Mouse (Mus musculus) hindbrain, embryonic 15.5 days (tissue): ENCODE results near the gene Syn1. TPM values are rescaled to one million over a fixed set of nuclear protein-coding genes. Genes with fewer than 3 reads are reported as not detected.
A peak's percentile ranks its signal among the peaks of the same experiment; 100 is the strongest.

Experiments
- ATAC-seq: fragments of 200-750 bp; cut with Nextera tagmentation; 2 replicates; pipeline ENCODE4 v1.8.0; 2017; ENCODE audit warnings: low read depth, moderate number of reproducible peaks, moderate TSS enrichment; ENCODE audit not compliant: low FRiP score
- H3K27ac ChIP-seq: fragments of 300-500 bp; sonication (generic); replicated peaks from 2 replicates; pipeline ENCODE4 v1.5.1; 2015; ENCODE audit warnings: mild to moderate bottlenecking, inconsistent platforms
- H3K27me3 ChIP-seq: fragments of 300-500 bp; sonication (generic); 2 replicates; pipeline ENCODE4 v1.6.1; 2015; ENCODE audit warnings: control low read depth, inconsistent platforms
- H3K36me3 ChIP-seq: fragments of 300-500 bp; sonication (generic); 2 replicates; pipeline ENCODE4 v1.6.1; 2015; ENCODE audit warnings: control low read depth, inconsistent platforms
- H3K4me1 ChIP-seq: fragments of 300-500 bp; sonication (generic); replicated peaks from 2 replicates; pipeline ENCODE4 v1.6.1; 2015; ENCODE audit warnings: control low read depth, inconsistent platforms
- H3K4me2 ChIP-seq: fragments of 300-500 bp; sonication (generic); 2 replicates; pipeline ENCODE4 v1.6.1; 2015; ENCODE audit warnings: moderate library complexity, mild to moderate bottlenecking, inconsistent platforms
- H3K4me3 ChIP-seq: fragments of 300-500 bp; sonication (generic); 2 replicates; pipeline ENCODE4 v1.5.1; 2015; ENCODE audit warnings: mild to moderate bottlenecking, inconsistent platforms
- H3K9ac ChIP-seq: fragments of 300-500 bp; sonication (generic); 2 replicates; pipeline ENCODE4 v1.6.1; 2015; ENCODE audit warnings: inconsistent platforms
- H3K9me3 ChIP-seq: fragments of 300-500 bp; sonication (generic); 2 replicates; pipeline ENCODE4 v1.6.1; 2016; ENCODE audit warnings: control low read depth, inconsistent platforms
- WGBS: fragments of 180-500 bp; shearing (Covaris S2); methylation state at CpG from one replicate; pipeline ENCODE4 v1.1.7; 2015; 5-methylcytosine and 5-hydroxymethylcytosine counted together
- microRNA-seq: library from miRNA; unstranded; fragments of <30 nt; microRNA quantifications from one replicate; pipeline ENCODE4, GENCODE M21; 2016
- polyA plus RNA-seq: library from polyadenylated mRNA; unstranded; fragments of >200 nt; fragmentation: Nextera tagmentation; extraction: Ambion mirVana; gene quantifications from 2 replicates; pipeline ENCODE4 v1.2.1, GENCODE M21; 2015

Gene Syn1
- polyA plus RNA-seq, 1 experiment from 2014 or later = 117 TPM

DNA sequence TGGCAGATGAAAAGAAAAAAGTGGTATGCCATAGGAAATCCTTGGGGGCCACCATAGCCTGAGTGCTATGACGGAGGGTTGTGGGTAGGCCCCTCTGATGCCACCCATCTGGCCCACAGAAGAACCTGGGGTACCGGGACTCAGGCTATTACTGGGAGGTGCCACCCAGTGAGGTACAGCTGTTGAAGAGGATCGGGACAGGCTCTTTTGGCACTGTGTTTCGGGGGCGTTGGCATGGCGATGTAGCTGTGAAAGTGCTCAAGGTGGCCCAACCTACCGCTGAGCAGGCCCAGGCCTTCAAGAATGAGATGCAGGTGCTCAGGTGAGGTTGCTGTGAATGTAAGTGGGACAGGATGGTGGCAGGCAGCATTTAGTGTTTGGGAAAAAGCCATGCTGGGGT, 67.0 kb downstream of the Syn1 start:
- H3K36me3 ChIP-seq = 0 out of 2 replicates have a peak, but pooled peaks cover 10% of the 10 kb centered on the region
- no peak overlapping the region for H3K4me3 ChIP-seq
- no peak overlapping the region for H3K9ac ChIP-seq
- H3K9me3 ChIP-seq = no peaks in the 10 kb centered on the region
- H3K27me3 ChIP-seq = no peaks in the 10 kb centered on the region
- H3K4me1 ChIP-seq = peaks cover 14% of the 10 kb centered on the region
- 92% methylated on average over 7 of the region's 7 CpGs for WGBS
- ATAC-seq = no peak
- no peak overlapping the region for H3K4me2 ChIP-seq
- no peak overlapping the region for H3K27ac ChIP-seq

GRCm38 (mm10) chrX:20848256-20848984, 72.4 kb downstream of the Syn1 start:
- Histone ChIP-seq H3K4me2 (peak overlapping the region; percentile 62), H3K36me3 (0 out of 2 replicates have a peak, but pooled peaks cover 6% of the 10 kb centered on the region), H3K27ac (peak overlapping the region; percentile 88), H3K9me3 (no peaks in the 10 kb centered on the region), H3K4me3 (peak overlapping the region; percentile 67), H3K4me1 (peaks cover 14% of the 10 kb centered on the region), H3K27me3 (no peaks in the 10 kb centered on the region), H3K9ac (peak overlapping the region; percentile 69)
- WGBS = 18% methylated on average over 41 of the region's 42 CpGs
- ATAC-seq = peak; percentile 98

DNA sequence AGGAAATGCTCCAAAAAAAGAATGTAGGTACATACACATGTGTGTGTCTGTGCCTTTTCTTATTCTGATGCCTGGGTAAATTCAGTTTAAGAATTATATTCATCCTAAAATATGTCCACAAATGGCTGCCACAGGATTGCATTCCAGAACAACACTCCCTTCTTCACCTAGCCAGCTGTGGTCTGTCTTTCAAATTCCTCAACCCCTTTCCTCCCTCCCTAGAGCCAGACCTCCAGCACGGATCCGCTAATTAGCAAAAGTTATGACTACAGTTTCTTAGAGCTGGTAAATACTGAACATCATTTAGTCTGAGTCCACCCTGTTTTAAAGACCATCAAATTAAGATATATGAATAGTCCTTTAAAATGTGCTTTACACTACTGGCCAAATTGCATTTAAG, 73.0 kb downstream of the Syn1 start:
- peak overlapping the region; percentile 18; the same call in 1 of the 2 replicates for H3K4me3 ChIP-seq
- WGBS = 17% methylated on average over 2 of the region's 2 CpGs
- H3K36me3 ChIP-seq = 0 out of 2 replicates have a peak, but pooled peaks cover 6% of the 10 kb centered on the region
- no peaks in the 10 kb centered on the region for H3K9me3 ChIP-seq
- ATAC-seq = no peak; the same call in 1 of the 2 replicates
- H3K4me2 ChIP-seq = peak overlapping the region; percentile 49
- H3K27ac ChIP-seq = peak overlapping the region; percentile 78
- peaks cover 14% of the 10 kb centered on the region for H3K4me1 ChIP-seq
- H3K9ac ChIP-seq = 0 out of 2 replicates have a peak overlapping the region, but pooled peaks have one; percentile 10
- H3K27me3 ChIP-seq = no peaks in the 10 kb centered on the region

GRCm38 (mm10) chrX:20847232-20847631, 73.6 kb downstream of the Syn1 start:
- Histone ChIP-seq H3K4me1 (peaks cover 14% of the 10 kb centered on the region), H3K27ac (no peak overlapping the region), H3K27me3 (no peaks in the 10 kb centered on the region), H3K4me3 (no peak overlapping the region), H3K9me3 (no peaks in the 10 kb centered on the region), H3K9ac (no peak overlapping the region), H3K36me3 (0 out of 2 replicates have a peak, but pooled peaks cover 6% of the 10 kb centered on the region), H3K4me2 (no peak overlapping the region)
- WGBS = 92% methylated on average over 3 of the region's 3 CpGs
- ATAC-seq = no peak

- no peak overlapping the region for H3K4me3 ChIP-seq
- H3K27ac ChIP-seq = peak overlapping the region; percentile 48; the same call in 1 of the 2 replicates
- no peak overlapping the region for H3K9ac ChIP-seq
- 27% methylated on average over 5 of the region's 5 CpGs for WGBS
- H3K9me3 ChIP-seq = no peaks in the 10 kb centered on the region
- no peaks in the 10 kb centered on the region for H3K4me1 ChIP-seq
- no peaks in the 10 kb centered on the region for H3K36me3 ChIP-seq
- H3K27me3 ChIP-seq = no peaks in the 10 kb centered on the region
- ATAC-seq = peak; percentile 74; the same call in 1 of the 2 replicates
- H3K4me2 ChIP-seq = no peak overlapping the region
Measured at GRCm38 (mm10) chrX:20828934-20829333, 91.9 kb downstream of the Syn1 start.

DNA sequence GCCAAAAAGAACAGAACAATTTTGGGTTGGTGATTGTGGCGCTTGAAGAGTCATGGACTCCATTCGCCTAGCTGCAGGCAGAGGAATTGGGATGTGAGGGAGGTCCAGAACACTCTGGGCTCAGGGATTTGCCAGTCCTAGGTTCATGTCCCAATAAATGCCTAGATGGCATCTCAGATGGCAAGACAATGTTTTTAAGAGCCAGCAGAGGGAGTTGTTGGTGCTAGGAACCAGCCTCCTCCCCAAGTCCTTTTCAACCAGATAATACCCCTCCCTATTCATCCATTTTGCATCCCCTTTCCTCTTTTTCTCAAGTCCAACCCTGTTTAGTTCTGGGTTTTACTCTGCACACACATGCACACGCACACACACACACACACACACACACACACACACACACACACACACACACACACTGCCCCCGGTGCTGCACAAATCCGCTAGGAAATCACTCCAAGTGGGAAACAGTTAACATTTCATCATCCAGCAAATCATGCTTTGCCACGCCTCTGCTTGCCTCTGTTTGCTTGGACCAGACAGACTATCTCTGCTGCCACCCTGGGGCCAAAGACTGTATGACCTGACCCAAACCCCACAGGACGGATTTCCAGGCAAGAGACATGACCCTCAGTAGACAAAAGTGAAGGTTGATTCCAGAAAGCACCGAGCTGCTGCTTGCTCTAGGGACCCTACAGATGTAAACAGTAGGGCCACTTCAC, 100.9 kb downstream of the Syn1 start:
- H3K9ac ChIP-seq = no peak overlapping the region

GRCm38 (mm10) chrX:20819204-20819628, 101.6 kb downstream of the Syn1 start:
- Histone ChIP-seq H3K27ac (peak overlapping the region; percentile 80), H3K9me3 (no peaks in the 10 kb centered on the region), H3K9ac (no peak overlapping the region), H3K4me2 (peak overlapping the region; percentile 56), H3K27me3 (no peaks in the 10 kb centered on the region), H3K4me3 (peak overlapping the region; percentile 24), H3K4me1 (0 out of 2 replicates have a peak, but pooled peaks cover 5% of the 10 kb centered on the region), H3K36me3 (no peaks in the 10 kb centered on the region)
- ATAC-seq = peak; percentile 90
- 34% methylated on average over 19 of the region's 19 CpGs for WGBS

More for the DNA sequence above, 100.9 kb downstream of the Syn1 start:
- peak overlapping the region; percentile 24 for H3K4me3 ChIP-seq
- WGBS = 46% methylated on average over 7 of the region's 8 CpGs
- ATAC-seq = peak; percentile 55
- H3K9me3 ChIP-seq = no peaks in the 10 kb centered on the region
- H3K27ac ChIP-seq = peak overlapping the region; percentile 80
- no peaks in the 10 kb centered on the region for H3K27me3 ChIP-seq
- no peaks in the 10 kb centered on the region for H3K36me3 ChIP-seq
- H3K4me2 ChIP-seq = peak overlapping the region; percentile 56
- H3K4me1 ChIP-seq = 0 out of 2 replicates have a peak, but pooled peaks cover 5% of the 10 kb centered on the region

DNA sequence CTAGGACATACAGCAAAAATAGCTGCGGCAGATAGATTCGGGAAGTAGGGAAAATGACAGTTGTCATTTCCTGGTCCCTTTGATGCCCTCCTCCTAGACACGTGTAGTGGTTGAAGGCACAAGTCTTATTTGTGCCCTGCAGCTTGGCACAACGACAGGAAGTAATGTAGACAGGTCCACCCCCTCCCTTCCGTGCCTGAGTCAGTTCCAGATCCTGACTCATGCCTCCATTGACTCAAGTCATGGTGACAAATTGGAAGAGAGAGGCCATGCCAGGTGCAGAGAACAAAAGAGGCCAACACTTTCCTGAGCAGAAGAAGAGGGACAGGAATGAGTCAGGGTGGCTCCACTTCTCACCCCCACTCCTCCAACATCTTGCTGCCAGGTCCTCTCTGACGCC, 103.8 kb downstream of the Syn1 start:
- Histone ChIP-seq H3K9me3 (no peaks in the 10 kb centered on the region), H3K27ac (no peak overlapping the region), H3K27me3 (no peaks in the 10 kb centered on the region), H3K4me1 (0 out of 2 replicates have a peak, but pooled peaks cover 5% of the 10 kb centered on the region), H3K9ac (no peak overlapping the region), H3K4me3 (no peak overlapping the region), H3K4me2 (no peak overlapping the region), H3K36me3 (no peaks in the 10 kb centered on the region)
- WGBS = 72% methylated on average over 6 of the region's 6 CpGs
- no peak for ATAC-seq

Small RNAs within 50 kb of the gene (microRNA-seq; reads per million reads assigned to microRNA genes)
- gene Gm24824 (not detected), gene Mir5617 (2.2 reads per million, percentile 3 among the genes with 10 or more reads in this experiment)

Other genes with a start within 250 kb of the Syn1 start
- 159 and 183 TPM in 2 replicates for gene Cdk16, start 233.1 kb downstream of the Syn1 start, polyA plus RNA-seq
- 92.1 and 96.5 TPM in 2 replicates for gene Usp11, start 217.1 kb downstream of the Syn1 start, polyA plus RNA-seq
- 348 and 366 TPM in 2 replicates for gene Araf, start 123.2 kb downstream of the Syn1 start, polyA plus RNA-seq
- gene Timp1, start 50.8 kb downstream of the Syn1 start, polyA plus RNA-seq = 4.2 and 5.3 TPM in 2 replicates
- 5.7 and 6.3 TPM in 2 replicates for gene Cfp, start 10.6 kb upstream of the Syn1 start, polyA plus RNA-seq
- gene Elk1, start 29.6 kb upstream of the Syn1 start, polyA plus RNA-seq = 18.6 and 20.2 TPM in 2 replicates
- gene Uxt, start 41.0 kb upstream of the Syn1 start, polyA plus RNA-seq = 29.8 and 30.5 TPM in 2 replicates
- 7.1 and 7.4 TPM in 2 replicates for gene Zfp182, start 141.3 kb upstream of the Syn1 start, polyA plus RNA-seq
- not detected in 2 replicates for gene Spaca5, start 147.4 kb upstream of the Syn1 start, polyA plus RNA-seq
- gene Zfp300, start 168.5 kb upstream of the Syn1 start, polyA plus RNA-seq = 3.7 and 5.1 TPM in 2 replicates
- not detected in 2 replicates for gene Ssxa1, start 194.8 kb upstream of the Syn1 start, polyA plus RNA-seq